Mouse (Mus musculus) forebrain, embryonic 13.5 days (tissue): ENCODE measurements around the gene Tmem150a. TPM values are rescaled to one million over a fixed set of nuclear protein-coding genes. Genes with fewer than 3 reads are reported as not detected.

Source experiments
- ATAC-seq: fragments of 200-750 bp; cut with Nextera tagmentation; 2 replicates; pipeline ENCODE4 v1.8.0; 2017
- H3K27ac ChIP-seq: fragments of 300-500 bp; sonication (generic); 2 replicates; pipeline ENCODE4 v1.5.1; 2015; ENCODE audit warnings: inconsistent platforms, mild to moderate bottlenecking, moderate library complexity
- H3K27me3 ChIP-seq: fragments of 300-500 bp; sonication (generic); 2 replicates; pipeline ENCODE4 v1.6.1; 2015; ENCODE audit warnings: mild to moderate bottlenecking, inconsistent platforms
- H3K36me3 ChIP-seq: fragments of 300-500 bp; sonication (generic); 2 replicates; pipeline ENCODE4 v1.6.1; 2015; ENCODE audit warnings: mild to moderate bottlenecking, inconsistent platforms; ENCODE audit not compliant: poor library complexity, severe bottlenecking
- H3K4me1 ChIP-seq: fragments of 300-500 bp; sonication (generic); 2 replicates; pipeline ENCODE4 v1.6.1; 2015; ENCODE audit warnings: inconsistent platforms
- H3K4me2 ChIP-seq: fragments of 300-500 bp; sonication (generic); 2 replicates; pipeline ENCODE4 v1.6.1; 2015; ENCODE audit warnings: inconsistent platforms, mild to moderate bottlenecking, moderate library complexity
- H3K4me3 ChIP-seq: fragments of 300-500 bp; sonication (generic); 2 replicates; pipeline ENCODE4 v1.5.1; 2015; ENCODE audit warnings: mild to moderate bottlenecking, inconsistent platforms
- H3K9ac ChIP-seq: fragments of 300-500 bp; sonication (generic); 2 replicates; pipeline ENCODE4 v1.6.1; 2015; ENCODE audit warnings: mild to moderate bottlenecking, inconsistent platforms
- H3K9me3 ChIP-seq: fragments of 300-500 bp; sonication (generic); replicated peaks from 2 replicates; pipeline ENCODE4 v1.6.1; 2016; ENCODE audit warnings: inconsistent platforms
- WGBS: fragments of 180-500 bp; shearing (Covaris S2); methylation state at CpG from one replicate; pipeline ENCODE4 v1.1.7; 2015; 5-methylcytosine and 5-hydroxymethylcytosine counted together
- polyA plus RNA-seq: library from polyadenylated mRNA; unstranded; fragments of >200 nt; fragmentation: Nextera tagmentation; extraction: Ambion mirVana; gene quantifications from 2 replicates; pipeline ENCODE4 v1.2.1, GENCODE M21; 2015

Tmem150a gene
- polyA plus RNA-seq, 1 experiment from 2014 or later, result 6.9 TPM

DNA sequence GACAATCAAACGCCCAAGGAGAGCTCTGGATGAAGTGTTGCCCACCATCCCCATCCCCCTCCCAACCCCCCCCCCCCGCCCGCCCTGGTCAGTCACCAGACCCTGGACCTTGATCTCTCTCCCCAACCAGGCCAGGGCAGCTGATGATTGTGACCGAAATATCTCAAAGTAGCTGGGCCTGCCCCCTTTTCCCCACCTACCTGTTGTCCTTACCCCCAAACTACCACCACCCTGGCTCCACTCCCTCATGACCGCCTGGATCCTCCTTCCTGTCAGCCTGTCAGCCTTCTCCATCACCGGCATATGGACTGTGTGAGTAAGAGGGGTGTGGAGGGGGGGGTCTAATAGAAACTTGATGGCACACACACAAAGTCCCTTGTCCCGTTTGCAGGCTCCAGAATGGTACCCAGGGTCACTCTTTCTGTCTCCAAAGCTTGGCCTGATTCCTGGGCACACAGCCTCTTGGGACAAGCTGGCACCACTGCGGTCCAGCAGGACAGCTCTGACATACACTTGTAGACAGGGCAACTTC lies 820 bp downstream of the Tmem150a start:
- Histone ChIP-seq H3K27me3 (no peaks in the 10 kb centered on the region), H3K4me1 (peaks cover 28% of the 10 kb centered on the region), H3K36me3 (peaks cover 37% of the 10 kb centered on the region), H3K9me3 (no peaks in the 10 kb centered on the region), H3K9ac (peak overlapping the region; percentile 76), H3K4me3 (peak overlapping the region; percentile 56), H3K4me2 (peak overlapping the region; percentile 98), H3K27ac (no peak overlapping the region)
- no peak for ATAC-seq
- 38% methylated on average over 8 of the region's 8 CpGs for WGBS

DNA sequence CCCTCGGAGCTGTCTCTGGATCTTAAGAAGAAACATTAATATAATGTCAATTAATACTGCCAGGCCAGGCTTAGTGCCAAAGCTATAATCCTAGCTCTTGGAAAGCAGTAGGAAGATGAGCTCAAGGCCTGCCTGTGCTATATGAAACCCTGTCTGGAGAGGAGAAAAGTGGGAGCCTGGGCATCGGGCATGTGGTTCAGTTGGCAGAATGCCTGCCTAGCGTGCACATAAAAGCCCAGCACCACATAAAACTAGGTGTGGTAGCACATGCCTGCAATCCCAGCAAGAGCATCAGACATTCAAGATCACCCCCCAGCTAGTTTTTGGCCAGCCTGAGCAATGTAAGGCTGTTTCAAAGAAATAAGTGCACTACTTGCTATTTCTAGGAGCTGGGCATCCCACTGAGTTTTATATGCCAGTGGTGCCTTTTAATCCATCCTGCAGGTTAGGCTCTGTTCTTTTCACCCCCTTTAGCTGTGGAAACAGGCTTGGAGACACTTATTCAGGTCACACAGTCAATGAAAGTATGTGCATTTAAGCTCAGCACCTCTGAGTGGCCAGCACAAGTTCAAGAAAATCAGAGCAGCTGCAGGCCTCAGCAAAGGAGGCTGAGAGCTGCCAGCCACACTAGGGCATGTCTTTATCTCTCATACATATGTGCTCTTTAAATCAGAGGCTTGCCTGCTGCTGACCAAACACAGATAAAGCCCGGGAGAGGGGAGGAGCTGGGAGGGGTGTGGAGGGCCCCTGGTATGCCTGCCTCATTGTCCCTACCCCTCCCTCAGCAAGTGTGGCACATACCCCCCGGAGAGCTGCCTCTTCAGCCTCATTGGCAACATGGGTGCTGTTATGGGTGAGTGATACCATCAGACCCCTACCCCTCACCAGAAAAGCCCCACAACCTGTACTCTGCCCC lies 2.2 kb downstream of the Tmem150a start:
- peaks cover 36% of the 10 kb centered on the region for H3K36me3 ChIP-seq
- no peak overlapping the region for H3K27ac ChIP-seq
- H3K27me3 ChIP-seq, result no peaks in the 10 kb centered on the region
- H3K9me3 ChIP-seq, result no peaks in the 10 kb centered on the region
- peaks cover 32% of the 10 kb centered on the region for H3K4me1 ChIP-seq
- H3K9ac ChIP-seq, result no peak overlapping the region
- 85% methylated on average over 5 of the region's 5 CpGs for WGBS
- ATAC-seq, result no peak
- H3K4me3 ChIP-seq, result no peak overlapping the region
- H3K4me2 ChIP-seq, result no peak overlapping the region

DNA sequence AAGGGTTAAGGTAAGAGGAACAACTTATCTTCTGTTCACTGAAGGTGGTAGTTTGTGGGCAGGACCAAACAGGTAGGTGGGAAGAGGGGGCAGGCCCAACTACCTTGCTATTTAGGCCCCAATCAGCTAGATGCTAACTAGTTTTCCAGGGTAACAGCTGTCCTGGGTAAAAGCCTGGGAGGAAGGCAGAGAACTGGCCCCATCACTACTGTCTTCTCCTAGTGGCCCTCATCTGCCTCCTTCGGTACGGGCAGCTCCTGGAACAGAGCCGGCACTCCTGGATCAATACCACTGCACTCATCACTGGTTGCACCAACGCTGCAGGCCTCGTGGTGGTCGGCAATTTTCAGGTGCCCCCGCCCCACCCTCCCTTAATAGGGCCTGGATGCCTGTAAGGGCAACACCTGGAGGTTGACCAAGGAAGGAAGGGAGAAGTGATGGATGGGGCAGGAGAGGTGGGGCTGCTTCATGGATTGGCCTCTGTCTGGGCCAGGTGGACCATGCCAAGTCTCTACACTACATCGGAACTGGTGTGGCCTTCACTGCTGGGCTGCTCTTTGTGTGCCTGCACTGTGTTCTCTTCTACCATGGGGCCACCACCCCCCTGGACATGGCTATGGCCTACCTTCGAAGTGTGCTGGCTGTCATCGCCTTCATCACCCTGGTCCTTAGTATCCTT lies 3.0 kb downstream of the Tmem150a start:
- Histone ChIP-seq H3K4me2 (no peak overlapping the region), H3K27me3 (no peaks in the 10 kb centered on the region), H3K4me3 (no peak overlapping the region), H3K9me3 (no peaks in the 10 kb centered on the region), H3K27ac (no peak overlapping the region), H3K4me1 (peaks cover 32% of the 10 kb centered on the region), H3K9ac (no peak overlapping the region), H3K36me3 (peaks cover 36% of the 10 kb centered on the region)
- WGBS, result 92% methylated on average over 10 of the region's 10 CpGs
- no peak for ATAC-seq

DNA sequence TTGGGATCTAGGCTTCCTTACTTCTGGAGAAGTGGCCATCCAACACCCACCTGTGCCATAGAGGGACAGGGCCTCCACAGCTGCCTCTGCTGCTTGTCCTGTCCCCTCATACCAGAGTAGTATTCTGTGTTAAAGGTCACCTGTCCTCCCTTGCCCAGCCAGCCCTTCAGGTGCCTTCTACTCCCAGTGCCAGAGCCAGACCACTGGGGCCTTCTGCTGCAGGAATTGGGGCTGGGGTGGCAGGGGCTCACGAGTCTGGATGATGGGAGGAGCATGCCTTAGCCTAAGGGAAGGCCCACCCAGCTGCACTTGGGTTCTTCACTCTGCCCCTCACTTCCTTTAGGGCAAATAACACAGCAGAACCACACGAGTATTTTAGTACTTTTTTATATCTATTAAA lies 4.1 kb downstream of the Tmem150a start:
- Histone ChIP-seq H3K9ac (no peak overlapping the region), H3K4me3 (no peak overlapping the region), H3K36me3 (peaks cover 36% of the 10 kb centered on the region), H3K4me2 (no peak overlapping the region), H3K27me3 (no peaks in the 10 kb centered on the region), H3K9me3 (no peaks in the 10 kb centered on the region), H3K4me1 (peaks cover 32% of the 10 kb centered on the region), H3K27ac (no peak overlapping the region)
- WGBS, result 77% methylated on average over 2 of the region's 2 CpGs
- no peak for ATAC-seq

DNA sequence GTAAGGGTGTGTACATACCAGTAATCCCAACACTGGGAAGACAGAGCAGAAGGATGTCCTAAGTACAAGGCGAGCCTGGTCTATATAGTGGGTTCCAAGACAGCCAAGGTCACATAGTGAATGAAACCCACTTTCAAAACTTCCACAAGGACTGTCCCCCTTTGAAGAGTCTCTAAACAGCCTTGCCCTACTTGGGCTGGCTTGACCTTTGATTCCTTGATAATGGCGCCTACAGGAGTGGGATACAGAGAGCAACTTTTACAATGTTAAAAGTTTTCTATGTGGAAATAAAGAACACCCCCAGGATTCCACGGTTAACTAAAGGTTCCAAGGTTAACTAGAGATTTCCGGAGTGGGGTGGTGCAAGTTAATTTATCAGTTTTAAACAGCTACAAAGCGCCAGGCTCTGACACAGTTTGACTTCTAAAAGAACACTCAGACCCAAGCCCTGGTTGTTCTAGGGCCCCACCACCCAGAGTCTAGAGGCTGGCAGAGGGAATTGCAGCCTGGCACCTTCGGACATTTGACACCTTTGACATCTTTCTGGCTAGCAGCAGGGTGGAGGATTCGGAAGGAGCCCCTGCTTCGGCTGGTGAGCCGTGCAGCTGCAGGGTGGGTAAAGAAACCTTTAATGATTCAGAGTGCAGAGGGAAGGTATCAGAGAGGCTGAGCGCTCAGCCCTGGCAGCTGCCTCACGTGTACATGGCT lies 4.8 kb downstream of the Tmem150a start:
- no peak for ATAC-seq
- H3K4me2 ChIP-seq, result no peak overlapping the region
- H3K4me1 ChIP-seq, result peaks cover 27% of the 10 kb centered on the region
- H3K27me3 ChIP-seq, result 0 out of 2 replicates have a peak, but pooled peaks cover 2% of the 10 kb centered on the region
- no peak overlapping the region for H3K27ac ChIP-seq
- no peak overlapping the region for H3K9ac ChIP-seq
- no peaks in the 10 kb centered on the region for H3K9me3 ChIP-seq
- no peak overlapping the region for H3K4me3 ChIP-seq
- 87% methylated on average over 11 of the region's 11 CpGs for WGBS
- peaks cover 36% of the 10 kb centered on the region for H3K36me3 ChIP-seq

DNA sequence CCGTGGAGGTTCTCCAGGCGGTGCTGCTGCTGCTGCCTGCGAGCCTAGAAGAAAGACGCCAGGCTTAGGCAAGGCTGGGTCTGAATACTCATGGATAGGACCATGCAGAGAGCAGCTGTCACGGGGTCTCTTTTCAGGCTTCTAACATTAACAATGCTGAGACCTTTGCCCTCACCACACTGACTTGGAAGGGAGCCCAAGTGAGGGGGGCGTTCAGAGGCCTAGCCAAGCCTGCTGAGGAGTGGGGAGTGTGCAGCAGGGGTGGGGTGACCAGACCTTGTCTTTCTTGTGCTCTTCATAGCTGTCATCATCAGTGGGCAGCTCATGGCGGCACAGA lies 5.3 kb downstream of the Tmem150a start:
- WGBS, result 71% methylated on average over 7 of the region's 7 CpGs
- Histone ChIP-seq H3K4me2 (no peak overlapping the region), H3K36me3 (peaks cover 36% of the 10 kb centered on the region)

DNA sequence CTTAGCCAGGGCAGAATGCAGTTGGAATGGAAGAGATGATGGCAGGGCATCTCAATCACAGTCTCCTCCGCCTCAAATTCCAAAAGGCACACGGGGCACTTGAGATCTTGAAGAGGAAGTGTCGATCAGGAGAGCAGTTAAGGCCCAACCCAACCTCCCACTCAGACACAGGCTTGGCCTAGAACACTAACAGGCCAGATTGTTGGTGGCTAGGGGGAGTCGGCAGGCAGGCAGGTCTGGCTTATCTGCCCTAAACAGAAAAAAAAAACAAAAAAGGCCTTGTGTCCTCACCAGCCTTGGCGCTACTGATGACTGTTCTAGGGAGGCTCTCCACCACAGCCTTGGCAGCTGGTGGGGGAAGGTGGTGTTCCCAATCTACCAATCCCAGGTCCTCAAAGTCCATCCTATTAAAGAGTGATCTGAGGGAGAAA lies 5.9 kb downstream of the Tmem150a start:
- Histone ChIP-seq H3K27me3 (0 out of 2 replicates have a peak, but pooled peaks cover 2% of the 10 kb centered on the region), H3K4me1 (peaks cover 19% of the 10 kb centered on the region), H3K9me3 (no peaks in the 10 kb centered on the region), H3K36me3 (peaks cover 36% of the 10 kb centered on the region), H3K9ac (peak overlapping the region; percentile 77; the same call in 1 of the 2 replicates), H3K4me2 (peak overlapping the region; percentile 92), H3K27ac (no peak overlapping the region), H3K4me3 (peak overlapping the region; percentile 82)
- 82% methylated on average over 5 of the region's 5 CpGs for WGBS
- ATAC-seq, result no peak

More for the DNA sequence above, 5.3 kb downstream of the Tmem150a start:
- Histone ChIP-seq H3K4me1 (peaks cover 25% of the 10 kb centered on the region), H3K27ac (no peak overlapping the region), H3K9ac (no peak overlapping the region), H3K27me3 (0 out of 2 replicates have a peak, but pooled peaks cover 2% of the 10 kb centered on the region), H3K4me3 (no peak overlapping the region), H3K9me3 (no peaks in the 10 kb centered on the region)
- ATAC-seq, result no peak

DNA sequence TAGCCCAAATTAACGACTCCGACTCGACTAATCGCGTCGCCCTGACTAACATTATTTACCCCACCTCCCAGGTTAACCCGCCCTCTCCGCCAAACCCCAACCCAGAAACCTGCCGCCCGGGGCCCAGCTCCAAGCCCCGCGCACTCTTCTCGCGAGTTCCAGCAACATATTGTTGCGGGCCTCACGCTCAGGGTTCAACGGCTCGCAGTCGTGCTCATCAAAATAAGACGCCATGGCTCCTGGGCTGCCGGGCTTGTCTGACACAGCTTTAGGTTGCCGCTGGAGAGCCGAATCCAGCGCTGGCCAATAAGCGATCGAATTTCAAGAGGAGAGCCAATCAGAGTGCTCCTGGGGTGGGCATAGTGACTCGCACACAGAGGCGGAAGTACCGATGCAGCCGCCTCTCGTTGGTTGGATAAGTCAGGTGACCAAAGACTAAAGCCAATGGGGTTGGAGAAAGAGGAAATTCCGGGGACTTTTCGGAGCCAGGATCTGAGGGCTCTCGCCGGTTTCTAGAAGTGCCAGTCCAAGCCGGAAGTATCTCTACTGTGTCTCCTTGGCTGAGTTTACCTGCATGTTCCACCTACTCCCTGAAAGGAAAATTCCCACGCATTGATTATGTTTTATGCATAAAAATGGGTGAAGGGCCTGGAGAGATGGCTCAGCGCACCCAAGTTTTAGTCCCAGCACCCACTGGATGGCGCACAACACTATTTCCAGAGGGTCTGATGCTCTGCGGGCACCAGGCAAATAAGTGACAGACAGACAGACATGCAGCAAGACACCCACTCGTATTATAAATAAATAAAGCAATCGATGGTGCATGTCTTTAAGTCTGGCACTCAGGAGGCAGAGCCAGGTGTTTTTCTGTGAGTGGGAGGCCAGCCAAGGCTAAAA lies 7.1 kb downstream of the Tmem150a start:
- H3K9ac ChIP-seq, result peak overlapping the region; percentile 77
- peaks cover 15% of the 10 kb centered on the region for H3K4me1 ChIP-seq
- ATAC-seq, result peak; percentile 100
- peak overlapping the region; percentile 82 for H3K4me3 ChIP-seq
- H3K27me3 ChIP-seq, result 0 out of 2 replicates have a peak, but pooled peaks cover 2% of the 10 kb centered on the region
- H3K4me2 ChIP-seq, result peak overlapping the region; percentile 92
- H3K27ac ChIP-seq, result peak overlapping the region; percentile 59
- whole genome bisulfite sequencing, result under 1% methylated on average over 42 of the region's 42 CpGs
- H3K36me3 ChIP-seq, result peaks cover 31% of the 10 kb centered on the region
- no peaks in the 10 kb centered on the region for H3K9me3 ChIP-seq

DNA sequence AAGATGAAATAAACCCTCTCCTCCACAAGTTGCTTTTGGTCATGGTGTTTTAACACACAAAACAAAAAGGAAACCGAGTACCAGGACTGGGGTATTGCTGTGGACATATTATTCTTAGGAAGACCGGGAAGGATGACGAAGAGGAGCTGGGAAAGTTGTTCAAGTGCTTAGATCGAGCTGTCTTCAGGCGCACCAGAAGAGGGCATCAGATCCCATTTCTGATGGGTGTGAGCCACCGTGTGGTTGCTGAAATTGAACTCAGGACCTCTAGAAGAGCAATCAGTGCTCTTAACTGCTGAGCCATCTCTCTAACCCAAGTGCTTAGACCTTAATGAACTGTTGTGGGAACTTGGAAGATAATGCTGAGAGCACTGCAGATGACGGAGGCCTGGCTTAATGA lies 8.8 kb downstream of the Tmem150a start:
- H3K4me3 ChIP-seq, result no peak overlapping the region
- 0 out of 2 replicates have a peak, but pooled peaks cover 2% of the 10 kb centered on the region for H3K27me3 ChIP-seq
- H3K4me2 ChIP-seq, result no peak overlapping the region
- H3K9ac ChIP-seq, result no peak overlapping the region
- H3K36me3 ChIP-seq, result peaks cover 16% of the 10 kb centered on the region
- 44% methylated on average over 7 of the region's 7 CpGs for WGBS
- no peak overlapping the region for H3K27ac ChIP-seq
- H3K9me3 ChIP-seq, result no peaks in the 10 kb centered on the region
- ATAC-seq, result no peak
- H3K4me1 ChIP-seq, result peaks cover 15% of the 10 kb centered on the region

DNA sequence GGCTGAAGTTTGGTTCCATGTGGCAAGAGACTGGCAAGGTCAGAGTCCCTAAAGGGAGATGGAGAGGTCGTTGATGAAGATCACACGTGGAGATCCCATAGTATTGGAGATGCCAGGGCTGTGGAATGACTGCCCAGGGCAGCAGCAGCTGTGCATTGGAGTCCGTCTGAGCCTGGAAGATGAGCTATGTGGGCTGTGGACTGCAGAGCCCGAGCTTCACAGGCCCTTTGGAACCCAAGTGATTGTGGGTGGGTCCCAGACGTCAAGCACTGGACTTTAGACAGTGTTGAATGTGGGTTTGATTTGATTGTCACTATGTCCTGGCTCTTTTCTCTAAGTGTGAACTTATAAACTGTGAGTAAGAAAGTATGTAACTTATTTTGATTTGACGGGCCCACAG lies 9.7 kb downstream of the Tmem150a start:
- Histone ChIP-seq H3K4me1 (peaks cover 15% of the 10 kb centered on the region), H3K4me2 (no peak overlapping the region), H3K4me3 (no peak overlapping the region), H3K27ac (no peak overlapping the region), H3K36me3 (peaks cover 7% of the 10 kb centered on the region), H3K9me3 (no peaks in the 10 kb centered on the region), H3K27me3 (0 out of 2 replicates have a peak, but pooled peaks cover 2% of the 10 kb centered on the region), H3K9ac (no peak overlapping the region)
- WGBS, result 68% methylated on average over 6 of the region's 6 CpGs
- no peak for ATAC-seq

DNA sequence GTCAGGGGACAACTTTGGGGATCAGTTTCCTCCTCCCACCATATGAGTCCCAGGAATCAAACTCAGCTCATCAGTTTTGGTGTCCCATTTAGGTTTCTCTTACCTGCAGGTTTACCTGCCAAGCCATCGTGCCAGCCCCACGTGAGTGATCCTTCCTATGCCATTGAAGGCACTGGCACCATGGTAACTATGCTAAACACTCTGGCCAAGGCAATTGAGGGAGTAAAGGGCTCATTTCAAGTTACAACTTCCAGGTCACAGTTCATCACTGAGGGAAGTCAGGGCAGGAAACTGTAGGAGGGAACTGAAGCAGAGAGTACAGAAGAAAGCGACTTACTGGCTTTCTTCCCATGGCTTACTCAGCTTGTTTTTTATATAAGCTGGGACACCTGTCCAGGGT lies 11.1 kb downstream of the Tmem150a start:
- H3K9me3 ChIP-seq, result no peaks in the 10 kb centered on the region
- 68% methylated on average over 3 of the region's 3 CpGs for WGBS
- ATAC-seq, result no peak
- no peaks in the 10 kb centered on the region for H3K36me3 ChIP-seq
- no peak overlapping the region for H3K4me3 ChIP-seq
- peaks cover 6% of the 10 kb centered on the region for H3K4me1 ChIP-seq
- H3K4me2 ChIP-seq, result no peak overlapping the region
- H3K27ac ChIP-seq, result no peak overlapping the region
- 0 out of 2 replicates have a peak, but pooled peaks cover 2% of the 10 kb centered on the region for H3K27me3 ChIP-seq
- no peak overlapping the region for H3K9ac ChIP-seq
